Mouse (Mus musculus): ENCODE measurements around the gene Gdpd3. TPM values are rescaled to one million over a fixed set of nuclear protein-coding genes. Genes with fewer than 3 reads are reported as not detected.
A peak's percentile ranks its signal among the peaks of the same experiment; 100 is the strongest.
"Not testable (repeated sequence)": the region's sequence is repeated elsewhere in the genome, so short reads cannot be mapped to it uniquely, and the experiment has no call there.

Gdpd3 gene
- total RNA-seq (2021), result 1 to 10 TPM; 3.1 to 3.8 TPM
- long read RNA-seq, experiment 1, result 0 reads
- long read RNA-seq, experiment 2, result 0 reads

- intact Hi-C loops (cut with DNase I), result no loop called here
- DNase-seq, result no peak
Observed at GRCm38 (mm10) chr7:126766201-126766600, at the start of gene Gdpd3. Gdpd3 (plus strand) TSS chr7:126766334.

- DNase-seq, result no peak
- intact Hi-C loops (cut with DNase I), result no loop called here
Observed at GRCm38 (mm10) chr7:126717566-126717965, 48.6 kb upstream of the Gdpd3 start.

GRCm38 (mm10) chr7:126718787-126719337 lies 47.3 kb upstream of the Gdpd3 start:
- no peak for DNase-seq
- intact Hi-C loops (cut with DNase I), result no loop called here

GRCm38 (mm10) chr7:126721635-126722034 lies 44.5 kb upstream of the Gdpd3 start:
- intact Hi-C loops (cut with DNase I), result no loop called here

GRCm38 (mm10) chr7:126725077-126725476 lies 41.1 kb upstream of the Gdpd3 start:
- intact Hi-C loops (cut with DNase I), result no loop called here
- DNase-seq, result no peak

More at GRCm38 (mm10) chr7:126721635-126722034, 44.5 kb upstream of the Gdpd3 start:
- no peak for DNase-seq

- intact Hi-C loops (cut with DNase I), result no loop called here
- DNase-seq, result no peak
Observed at GRCm38 (mm10) chr7:126725667-126726066, 40.5 kb upstream of the Gdpd3 start.

- intact Hi-C loops (cut with DNase I); DNase-seq: not testable (repeated sequence)
Observed at GRCm38 (mm10) chr7:126730256-126730789, 35.8 kb upstream of the Gdpd3 start.

GRCm38 (mm10) chr7:126736122-126736521 lies 30.0 kb upstream of the Gdpd3 start:
- intact Hi-C loops (cut with DNase I), result no loop called here
- DNase-seq, result no peak

- no peak for DNase-seq
- intact Hi-C loops (cut with DNase I), result no loop called here
Observed at GRCm38 (mm10) chr7:126739551-126739950, 26.6 kb upstream of the Gdpd3 start.

GRCm38 (mm10) chr7:126740132-126740735 lies 25.9 kb upstream of the Gdpd3 start:
- DNase-seq, result no peak
- intact Hi-C loops (cut with DNase I), result no loop called here

GRCm38 (mm10) chr7:126740977-126741376 lies 25.2 kb upstream of the Gdpd3 start:
- intact Hi-C loops (cut with DNase I), result no loop called here
- no peak for DNase-seq

GRCm38 (mm10) chr7:126741452-126741851 lies 24.7 kb upstream of the Gdpd3 start:
- intact Hi-C loops (cut with DNase I), result no loop called here
- DNase-seq, result no peak

GRCm38 (mm10) chr7:126741964-126742482 lies 24.1 kb upstream of the Gdpd3 start:
- no peak for DNase-seq
- intact Hi-C loops (cut with DNase I), result no loop called here

- intact Hi-C loops (cut with DNase I), result no loop called here
- no peak for DNase-seq
Observed at GRCm38 (mm10) chr7:126746066-126746465, 20.1 kb upstream of the Gdpd3 start.

- no peak for DNase-seq
- intact Hi-C loops (cut with DNase I), result no loop called here
Observed at GRCm38 (mm10) chr7:126746798-126747197, 19.3 kb upstream of the Gdpd3 start.

- DNase-seq, result no peak
- intact Hi-C loops (cut with DNase I), result no loop called here
Observed at GRCm38 (mm10) chr7:126748824-126749223, 17.3 kb upstream of the Gdpd3 start.

- no peak for DNase-seq
- intact Hi-C loops (cut with DNase I), result no loop called here
Observed at GRCm38 (mm10) chr7:126749582-126750343, 16.4 kb upstream of the Gdpd3 start.

- intact Hi-C loops (cut with DNase I), result loop anchor here (5.0 kb wide), 1 partner anchor 352 kb away; no protein-coding TSS in a partner anchor
- peak; percentile 76 to 86 for DNase-seq
Observed at GRCm38 (mm10) chr7:126754866-126755265, 11.3 kb upstream of the Gdpd3 start.

- intact Hi-C loops (cut with DNase I), result loop anchor here (5.0 kb wide), 1 partner anchor 349 kb away; no protein-coding TSS in a partner anchor
- DNase-seq, result no peak
Observed at GRCm38 (mm10) chr7:126758539-126758938, 7.6 kb upstream of the Gdpd3 start.

GRCm38 (mm10) chr7:126759050-126759671 lies 7.0 kb upstream of the Gdpd3 start, which contains the start of gene Mapk3:
Mapk3 (plus strand) TSS chr7:126759601.
- intact Hi-C loops (cut with DNase I), result loop anchor here (5.0 kb wide), 1 partner anchor 348 kb away; no protein-coding TSS in a partner anchor
- peak; percentile 92 to 93 for DNase-seq

Data from heart, postnatal 14 days (tissue).